Mouse (Mus musculus): ENCODE measurements at regions not wholly inside any gene's neighbourhood (a gene's known extent, or its start where the extent isn't known, plus 50 kb on each side); places are given as distances from the start of the nearest gene placed in this dataset.

DNA sequence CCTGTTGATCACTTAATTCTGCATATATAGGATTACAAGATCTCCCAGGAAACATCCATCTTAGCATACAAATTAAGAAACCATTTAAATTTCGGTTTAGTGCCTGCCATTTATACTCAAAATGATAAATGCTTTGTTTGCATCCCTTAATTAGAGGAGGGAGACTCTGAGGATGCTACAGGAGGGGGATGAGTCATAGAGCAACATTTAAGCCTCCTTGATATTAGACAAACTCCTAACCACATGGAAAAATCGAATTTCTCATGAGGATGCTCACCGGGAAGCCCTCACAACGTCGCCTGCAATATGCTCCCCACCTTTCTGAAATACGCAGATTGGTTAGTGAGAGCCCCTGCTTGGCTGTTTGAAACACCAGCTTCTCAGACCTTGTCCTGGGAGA lies 320.8 kb upstream of the Sphkap start:
- 74% methylated on average over 6 of the region's 6 CpGs for WGBS
- Histone ChIP-seq H3K4me3 (ENCODE audit: low read depth, low read length) (no peak overlapping the region), H3K27ac (ENCODE audit: low read depth) (no peak overlapping the region), H3K9ac (ENCODE audit: low read length) (no peak overlapping the region), H3K4me1 (replicated peaks; ENCODE audit: control insufficient read depth, insufficient read depth, low read length) (no peaks in the 10 kb centered on the region), H3K36me3 (ENCODE audit: control insufficient read depth, insufficient read depth, low read length) (no peaks in the 10 kb centered on the region), H3K4me2 (ENCODE audit: low read length) (no peak overlapping the region), H3K27me3 (replicated peaks; ENCODE audit: control insufficient read depth, insufficient read depth, low read length) (no peaks in the 10 kb centered on the region), H3K9me3 (ENCODE audit: control insufficient read depth, low read length) (no peaks in the 10 kb centered on the region)
- no peak for ATAC-seq (replicated peaks; ENCODE audit: low FRiP score, low TSS enrichment, low read depth)
- DNase-seq (ENCODE audit: low spot score) = no peak

DNA sequence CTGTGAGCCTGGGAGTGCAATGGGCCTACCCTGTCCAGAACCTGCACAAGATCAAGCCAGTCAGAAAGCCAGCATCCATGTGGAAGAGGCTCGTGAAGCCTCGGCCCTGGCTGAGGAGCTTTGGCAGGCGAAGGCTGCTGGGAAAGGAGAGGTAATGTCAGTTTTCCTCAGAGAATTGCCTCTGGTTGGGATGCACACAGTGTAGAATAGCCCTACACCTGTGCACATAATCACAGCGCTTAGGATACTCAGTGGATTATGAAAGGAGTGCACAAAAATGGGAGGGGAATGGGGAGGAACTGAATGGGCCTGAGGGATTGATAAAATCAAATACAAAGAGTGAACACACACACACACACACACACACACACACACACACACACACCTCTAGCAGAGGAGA lies 319.9 kb upstream of the Sphkap start:
- no peak overlapping the region for H3K9ac ChIP-seq (ENCODE audit: low read length)
- no peak for ATAC-seq (replicated peaks; ENCODE audit: low FRiP score, low TSS enrichment, low read depth)
- H3K4me1 ChIP-seq (replicated peaks; ENCODE audit: control insufficient read depth, insufficient read depth, low read length) = no peaks in the 10 kb centered on the region
- H3K4me3 ChIP-seq (ENCODE audit: low read depth, low read length) = no peak overlapping the region
- WGBS = 93% methylated on average over 4 of the region's 4 CpGs
- H3K27me3 ChIP-seq (replicated peaks; ENCODE audit: control insufficient read depth, insufficient read depth, low read length) = no peaks in the 10 kb centered on the region
- DNase-seq (ENCODE audit: low spot score) = no peak
- H3K4me2 ChIP-seq (ENCODE audit: low read length) = no peak overlapping the region
- H3K9me3 ChIP-seq (ENCODE audit: control insufficient read depth, low read length) = no peaks in the 10 kb centered on the region
- H3K36me3 ChIP-seq (ENCODE audit: control insufficient read depth, insufficient read depth, low read length) = no peaks in the 10 kb centered on the region
- no peak overlapping the region for H3K27ac ChIP-seq (ENCODE audit: low read depth)

DNA sequence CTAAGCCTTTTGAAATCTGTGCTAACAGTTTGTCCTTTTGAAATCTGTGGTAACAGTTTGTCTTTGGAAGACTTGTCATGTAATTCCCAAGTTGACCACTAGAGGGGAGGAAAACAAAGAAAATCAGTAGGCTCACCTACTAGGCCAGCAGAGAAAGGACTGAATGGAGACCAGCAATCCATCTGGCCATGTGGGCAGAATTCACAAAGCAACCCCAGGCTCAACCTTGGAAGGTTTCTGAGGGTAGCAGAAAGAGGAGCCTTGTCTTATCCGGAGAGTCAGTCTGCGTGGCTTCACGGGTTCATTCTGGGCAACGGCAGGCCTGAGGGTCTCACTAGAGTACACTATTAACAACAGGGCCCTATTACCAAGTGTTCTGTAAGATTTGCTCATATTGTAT lies 319.2 kb upstream of the Sphkap start:
- Histone ChIP-seq H3K9me3 (ENCODE audit: control insufficient read depth, low read length) (no peaks in the 10 kb centered on the region), H3K4me1 (replicated peaks; ENCODE audit: control insufficient read depth, insufficient read depth, low read length) (no peaks in the 10 kb centered on the region), H3K36me3 (ENCODE audit: control insufficient read depth, insufficient read depth, low read length) (no peaks in the 10 kb centered on the region), H3K27me3 (replicated peaks; ENCODE audit: control insufficient read depth, insufficient read depth, low read length) (no peaks in the 10 kb centered on the region), H3K9ac (ENCODE audit: low read length) (no peak overlapping the region), H3K4me2 (ENCODE audit: low read length) (no peak overlapping the region), H3K27ac (ENCODE audit: low read depth) (no peak overlapping the region), H3K4me3 (ENCODE audit: low read depth, low read length) (no peak overlapping the region)
- WGBS = 83% methylated on average over 4 of the region's 4 CpGs
- no peak for ATAC-seq (replicated peaks; ENCODE audit: low FRiP score, low TSS enrichment, low read depth)
- peak; percentile 56 for DNase-seq (ENCODE audit: low spot score)

DNA sequence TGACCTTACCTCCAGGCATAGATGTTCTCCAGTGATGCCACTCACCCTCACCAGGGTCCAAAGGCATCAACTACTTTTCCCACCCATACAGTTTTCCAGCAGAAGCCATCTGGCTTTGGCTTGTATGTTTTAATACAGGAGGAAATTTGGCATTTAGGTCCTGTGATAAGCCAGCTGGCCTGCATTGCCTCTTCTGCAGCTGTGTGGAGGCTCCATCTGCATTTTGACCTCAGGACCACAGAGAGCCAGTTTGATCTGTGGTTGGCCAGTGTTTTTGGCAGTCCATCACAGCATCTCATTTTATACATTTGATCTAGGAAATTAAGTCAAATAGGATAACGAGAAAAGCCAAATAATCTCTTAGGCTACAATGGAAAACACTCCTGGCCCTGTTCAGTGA lies 315.1 kb upstream of the Sphkap start:
- ATAC-seq (replicated peaks; ENCODE audit: low FRiP score, low TSS enrichment, low read depth) = no peak
- Histone ChIP-seq H3K27me3 (replicated peaks; ENCODE audit: control insufficient read depth, insufficient read depth, low read length) (no peaks in the 10 kb centered on the region), H3K9me3 (ENCODE audit: control insufficient read depth, low read length) (no peaks in the 10 kb centered on the region), H3K36me3 (ENCODE audit: control insufficient read depth, insufficient read depth, low read length) (no peaks in the 10 kb centered on the region), H3K4me1 (replicated peaks; ENCODE audit: control insufficient read depth, insufficient read depth, low read length) (no peaks in the 10 kb centered on the region), H3K4me3 (ENCODE audit: low read depth, low read length) (no peak overlapping the region), H3K4me2 (ENCODE audit: low read length) (no peak overlapping the region), H3K27ac (ENCODE audit: low read depth) (no peak overlapping the region), H3K9ac (ENCODE audit: low read length) (no peak overlapping the region)
- WGBS = 81% methylated on average over 1 of the region's 1 CpGs
- DNase-seq (ENCODE audit: low spot score) = no peak

DNA sequence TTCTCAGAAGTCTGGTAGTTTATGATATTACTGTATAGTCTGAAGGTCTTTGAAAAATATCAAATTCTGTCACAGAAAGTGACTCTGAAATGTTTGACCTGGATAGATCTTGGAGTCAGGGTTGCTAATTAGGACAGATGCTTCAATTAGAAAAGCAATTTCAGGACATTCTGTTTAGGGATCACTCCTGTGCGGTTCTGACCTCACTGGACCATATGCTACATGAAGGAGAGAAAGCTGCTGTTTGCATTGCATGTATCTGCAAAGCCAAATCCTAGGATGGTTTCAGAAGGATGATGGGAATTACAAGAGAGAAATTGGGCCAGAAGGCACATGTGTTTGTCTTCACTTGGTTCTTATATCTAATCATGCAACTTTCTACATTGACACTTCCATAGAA lies 312.2 kb upstream of the Sphkap start:
- Histone ChIP-seq H3K27ac (ENCODE audit: low read depth) (no peak overlapping the region), H3K9me3 (ENCODE audit: control insufficient read depth, low read length) (no peaks in the 10 kb centered on the region), H3K9ac (ENCODE audit: low read length) (no peak overlapping the region), H3K36me3 (ENCODE audit: control insufficient read depth, insufficient read depth, low read length) (no peaks in the 10 kb centered on the region), H3K4me1 (replicated peaks; ENCODE audit: control insufficient read depth, insufficient read depth, low read length) (no peaks in the 10 kb centered on the region), H3K4me2 (ENCODE audit: low read length) (no peak overlapping the region), H3K27me3 (replicated peaks; ENCODE audit: control insufficient read depth, insufficient read depth, low read length) (no peaks in the 10 kb centered on the region), H3K4me3 (ENCODE audit: low read depth, low read length) (no peak overlapping the region)
- 87% methylated on average over 1 of the region's 1 CpGs for WGBS
- ATAC-seq (replicated peaks; ENCODE audit: low FRiP score, low TSS enrichment, low read depth) = no peak
- no peak for DNase-seq (ENCODE audit: low spot score)

DNA sequence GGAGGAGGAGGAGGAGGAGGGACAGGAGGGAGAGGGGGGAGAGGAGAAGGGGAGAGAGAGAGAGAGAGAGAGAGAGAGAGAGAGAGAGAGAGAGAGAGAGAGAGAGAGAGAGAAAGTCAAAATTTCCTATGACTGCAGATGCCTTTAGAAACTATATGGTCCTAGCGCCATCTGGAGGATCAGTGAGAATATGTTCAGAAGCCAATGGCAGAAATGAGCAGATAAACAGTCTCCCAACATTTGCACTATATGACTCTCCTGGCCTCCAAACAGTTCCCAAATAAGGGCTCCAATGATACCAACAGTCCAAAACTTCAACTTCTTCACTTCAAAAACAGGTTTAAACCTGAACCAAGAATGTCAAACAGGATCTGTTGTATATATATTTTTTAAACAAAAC lies 309.1 kb upstream of the Sphkap start:
- Histone ChIP-seq H3K36me3 (ENCODE audit: control insufficient read depth, insufficient read depth, low read length) (no peaks in the 10 kb centered on the region), H3K27ac (ENCODE audit: low read depth) (no peak overlapping the region), H3K4me3 (ENCODE audit: low read depth, low read length) (no peak overlapping the region), H3K27me3 (replicated peaks; ENCODE audit: control insufficient read depth, insufficient read depth, low read length) (no peaks in the 10 kb centered on the region), H3K9me3 (ENCODE audit: control insufficient read depth, low read length) (no peaks in the 10 kb centered on the region), H3K4me1 (replicated peaks; ENCODE audit: control insufficient read depth, insufficient read depth, low read length) (no peaks in the 10 kb centered on the region), H3K4me2 (ENCODE audit: low read length) (no peak overlapping the region), H3K9ac (ENCODE audit: low read length) (no peak overlapping the region)
- WGBS = 0% methylated on average over 1 of the region's 1 CpGs
- DNase-seq (ENCODE audit: low spot score) (no peak), ATAC-seq (replicated peaks; ENCODE audit: low FRiP score, low TSS enrichment, low read depth) (no peak)

DNA sequence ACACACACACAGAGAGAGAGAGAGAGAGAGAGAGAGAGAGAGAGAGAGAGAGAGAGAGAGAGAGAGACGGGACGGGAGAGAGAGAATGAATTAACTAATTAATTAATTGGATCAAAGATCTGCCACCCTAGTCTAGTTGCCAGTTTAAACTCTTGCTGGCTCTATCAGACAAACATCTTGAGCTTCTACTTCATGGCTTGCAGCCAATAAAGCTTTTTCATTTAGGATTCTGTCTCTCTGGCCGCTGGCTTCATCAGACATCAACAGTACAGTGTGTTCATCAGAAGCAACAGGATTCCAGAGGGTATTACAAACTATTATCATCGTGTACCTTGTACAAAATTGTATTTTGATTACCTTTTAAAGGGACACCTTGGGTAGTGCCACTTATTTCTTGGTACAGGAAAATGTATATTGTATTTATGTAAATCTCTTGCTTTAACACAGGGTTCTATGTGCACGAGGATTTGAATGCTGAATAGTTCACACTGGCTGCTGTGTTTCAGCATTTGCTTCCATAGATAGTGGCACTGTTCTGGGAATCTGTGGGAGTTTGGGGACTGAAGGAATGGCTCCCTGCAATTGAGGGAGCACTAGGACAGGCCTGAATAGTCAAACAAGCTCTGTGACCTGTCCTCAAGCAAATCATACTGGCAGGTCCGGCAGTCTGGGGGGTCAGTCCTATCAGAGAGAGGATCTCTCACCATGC lies 293.9 kb upstream of the Sphkap start:
- no peak overlapping the region for H3K4me3 ChIP-seq (ENCODE audit: low read depth, low read length)
- H3K27me3 ChIP-seq (replicated peaks; ENCODE audit: control insufficient read depth, insufficient read depth, low read length) = no peaks in the 10 kb centered on the region
- 77% methylated on average over 6 of the region's 6 CpGs for WGBS
- no peak for DNase-seq (ENCODE audit: low spot score)
- no peak for ATAC-seq (replicated peaks; ENCODE audit: low FRiP score, low TSS enrichment, low read depth)
- no peak overlapping the region for H3K4me2 ChIP-seq (ENCODE audit: low read length)
- no peak overlapping the region for H3K9ac ChIP-seq (ENCODE audit: low read length)
- no peaks in the 10 kb centered on the region for H3K9me3 ChIP-seq (ENCODE audit: control insufficient read depth, low read length)
- H3K4me1 ChIP-seq (replicated peaks; ENCODE audit: control insufficient read depth, insufficient read depth, low read length) = no peaks in the 10 kb centered on the region
- H3K36me3 ChIP-seq (ENCODE audit: control insufficient read depth, insufficient read depth, low read length) = no peaks in the 10 kb centered on the region
- H3K27ac ChIP-seq (ENCODE audit: low read depth) = no peak overlapping the region

DNA sequence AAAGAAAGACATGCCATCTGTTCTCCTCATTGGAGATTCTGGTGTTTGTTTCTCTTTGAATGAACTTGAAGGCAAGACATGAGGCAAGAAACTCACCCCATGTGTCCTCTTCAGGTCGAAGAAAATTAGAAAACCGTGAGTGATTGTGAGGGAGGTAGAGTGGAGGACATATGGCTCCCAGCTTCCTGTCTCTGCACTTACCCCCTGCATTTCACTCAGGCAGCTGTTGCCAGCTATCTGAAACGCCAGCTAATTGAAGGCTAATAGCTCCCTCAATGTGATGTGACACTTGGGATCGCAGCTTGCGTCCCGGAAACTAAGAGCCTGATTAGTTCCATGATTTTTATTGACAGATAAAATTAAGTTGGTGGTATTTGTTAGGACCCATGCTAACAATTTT lies 289.4 kb upstream of the Sphkap start:
- Histone ChIP-seq H3K9ac (ENCODE audit: low read length) (no peak overlapping the region), H3K27ac (ENCODE audit: low read depth) (no peak overlapping the region), H3K4me3 (ENCODE audit: low read depth, low read length) (no peak overlapping the region), H3K9me3 (ENCODE audit: control insufficient read depth, low read length) (no peaks in the 10 kb centered on the region), H3K36me3 (ENCODE audit: control insufficient read depth, insufficient read depth, low read length) (no peaks in the 10 kb centered on the region), H3K4me1 (replicated peaks; ENCODE audit: control insufficient read depth, insufficient read depth, low read length) (no peaks in the 10 kb centered on the region), H3K4me2 (ENCODE audit: low read length) (no peak overlapping the region), H3K27me3 (replicated peaks; ENCODE audit: control insufficient read depth, insufficient read depth, low read length) (no peaks in the 10 kb centered on the region)
- DNase-seq (ENCODE audit: low spot score) (no peak), ATAC-seq (replicated peaks; ENCODE audit: low FRiP score, low TSS enrichment, low read depth) (no peak)
- WGBS = 50% methylated on average over 6 of the region's 6 CpGs

DNA sequence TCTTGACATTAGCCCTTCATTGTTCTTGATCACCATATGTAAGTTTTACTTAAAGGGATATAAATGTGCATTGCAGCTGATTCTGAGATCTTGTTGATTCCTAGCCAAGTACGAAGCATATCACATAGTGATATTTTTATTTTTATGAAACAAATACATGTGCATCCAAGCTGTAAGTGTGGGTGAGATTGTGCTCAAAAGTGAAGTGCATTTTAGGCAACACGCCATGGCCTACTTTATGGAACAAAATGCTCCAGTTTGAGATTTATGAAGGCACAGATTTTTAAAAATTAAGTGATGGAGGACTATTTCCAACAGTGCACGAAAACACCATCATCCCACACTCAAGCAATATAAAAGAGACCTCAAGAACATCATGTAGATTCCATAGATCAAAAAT lies 277.2 kb upstream of the Sphkap start:
- Histone ChIP-seq H3K27ac (ENCODE audit: low read depth) (no peak overlapping the region), H3K36me3 (ENCODE audit: control insufficient read depth, insufficient read depth, low read length) (no peaks in the 10 kb centered on the region), H3K9me3 (ENCODE audit: control insufficient read depth, low read length) (no peaks in the 10 kb centered on the region), H3K4me1 (replicated peaks; ENCODE audit: control insufficient read depth, insufficient read depth, low read length) (no peaks in the 10 kb centered on the region), H3K9ac (ENCODE audit: low read length) (no peak overlapping the region), H3K4me2 (ENCODE audit: low read length) (no peak overlapping the region), H3K27me3 (replicated peaks; ENCODE audit: control insufficient read depth, insufficient read depth, low read length) (no peaks in the 10 kb centered on the region), H3K4me3 (ENCODE audit: low read depth, low read length) (no peak overlapping the region)
- ATAC-seq (replicated peaks; ENCODE audit: low FRiP score, low TSS enrichment, low read depth) (no peak), DNase-seq (ENCODE audit: low spot score) (no peak)
- 83% methylated on average over 3 of the region's 3 CpGs for WGBS

Measured in intestine, embryonic 14.5 days (tissue).